ENCODE assay signal across 9 mouse cellular contexts in genomic region chr11:96767096-96767495, GRCm38 (mm10). TPM values are rescaled to one million over a fixed set of nuclear protein-coding genes. Genes with fewer than 3 reads are reported as not detected.
DNase-seq lines count a peak whose midpoint lies in the region; ATAC-seq lines count a peak whose summit lies in the region.
"Had no signal": no experiment of that assay in that cellular context is flagged by ENCODE, and none has a peak within 500 bp of the region (broad histone marks: within the 10 kb centered on the region; RNA-seq: fewer than 3 reads in every experiment).

No protein-coding gene starts in this region.

- WGBS in kidney, embryonic 16.5 days, result 47% methylated on average over 7 of the region's 7 CpGs
- WGBS in hindbrain, embryonic 12.5 days, result 8% methylated on average over 7 of the region's 7 CpGs
- 24% methylated on average over 7 of the region's 7 CpGs for WGBS in neural tube, embryonic 11.5 days

- H3K27me3 ChIP-seq in kidney, embryonic 16.5 days (ENCODE audit: insufficient read depth, low read length), result no peaks in the 10 kb centered on the region
- no peaks in the 10 kb centered on the region for H3K27me3 ChIP-seq in hindbrain, embryonic 12.5 days
- H3K27me3 ChIP-seq in neural tube, embryonic 11.5 days (ENCODE audit: control insufficient read depth, insufficient read depth, low read length), result no peaks in the 10 kb centered on the region

- no peak for ATAC-seq in kidney, embryonic 16.5 days (ENCODE audit: low FRiP score, low TSS enrichment)
- ATAC-seq in hindbrain, embryonic 12.5 days (ENCODE audit: low FRiP score), result peak; percentile 49
- ATAC-seq in neural tube, embryonic 11.5 days (ENCODE audit: insufficient read depth, low FRiP score, low TSS enrichment), result no peak; the same call in 1 of the 2 replicates

- no peaks in the 10 kb centered on the region for H3K9me3 ChIP-seq in kidney, embryonic 16.5 days (ENCODE audit: low read length)
- H3K9me3 ChIP-seq in hindbrain, embryonic 12.5 days (replicated peaks), result no peaks in the 10 kb centered on the region
- no peaks in the 10 kb centered on the region for H3K9me3 ChIP-seq in neural tube, embryonic 11.5 days (ENCODE audit: control insufficient read depth, low read length)

- 0 out of 2 replicates have a peak overlapping the region, but pooled peaks have one; percentile 2 for H3K27ac ChIP-seq in kidney, embryonic 16.5 days (ENCODE audit: low read length)
- H3K27ac ChIP-seq in hindbrain, embryonic 12.5 days, result peak overlapping the region; percentile 81
- peak overlapping the region; percentile 70 for H3K27ac ChIP-seq in neural tube, embryonic 11.5 days (ENCODE audit: low read depth, low read length)

- H3K4me2 ChIP-seq in kidney, embryonic 16.5 days (replicated peaks; ENCODE audit: low read depth, low read length), result no peak overlapping the region
- H3K4me2 ChIP-seq in hindbrain, embryonic 12.5 days (replicated peaks), result no peak overlapping the region
- peak overlapping the region; percentile 19; the same call in 1 of the 2 replicates for H3K4me2 ChIP-seq in neural tube, embryonic 11.5 days (ENCODE audit: low read depth)

- H3K4me3 ChIP-seq in kidney, embryonic 16.5 days (ENCODE audit: low read length), result no peak overlapping the region
- H3K4me3 ChIP-seq in hindbrain, embryonic 12.5 days, result no peak overlapping the region
- no peak overlapping the region for H3K4me3 ChIP-seq in neural tube, embryonic 11.5 days (ENCODE audit: low read depth, low read length)

- no peak overlapping the region for H3K9ac ChIP-seq in kidney, embryonic 16.5 days (replicated peaks; ENCODE audit: low read length)
- H3K9ac ChIP-seq in hindbrain, embryonic 12.5 days, result no peak overlapping the region
- H3K9ac ChIP-seq in neural tube, embryonic 11.5 days (ENCODE audit: low read length), result no peak overlapping the region; the same call in 1 of the 2 replicates

- DNase-seq in kidney, postnatal 4 days, result no peak
- peak; percentile 69 for DNase-seq in embryo, embryonic 10.5 days (ENCODE audit: low spot score)
- peak; percentile 73 for DNase-seq in neural tube, embryonic 11.5 days (ENCODE audit: low spot score)
- no peak for DNase-seq in cerebellum, adult 8-10 months
- no peak for DNase-seq in cerebellum, postnatal 36 days
- DNase-seq in B cell, adult 2 months, result no peak
- DNase-seq: kidney, adult 18-20 months had no signal

- H3K4me1 ChIP-seq in kidney, embryonic 16.5 days (ENCODE audit: insufficient read depth, low read length), result peaks cover 8% of the 10 kb centered on the region; the same call in 1 of the 2 replicates
- H3K4me1 ChIP-seq in hindbrain, embryonic 12.5 days, result peaks cover 41% of the 10 kb centered on the region
- H3K4me1 ChIP-seq in neural tube, embryonic 11.5 days (ENCODE audit: control insufficient read depth, insufficient read depth, low read length), result peaks cover 23% of the 10 kb centered on the region

- H3K36me3 ChIP-seq in kidney, embryonic 16.5 days (ENCODE audit: insufficient read depth, low read length), result peaks cover 32% of the 10 kb centered on the region
- H3K36me3 ChIP-seq in hindbrain, embryonic 12.5 days, result peaks cover 43% of the 10 kb centered on the region
- peaks cover 14% of the 10 kb centered on the region for H3K36me3 ChIP-seq in neural tube, embryonic 11.5 days (ENCODE audit: control insufficient read depth, insufficient read depth, low read length)

RNA-seq across cellular contexts. Expression of gene Snx11, which starts 10.3 kb away (rescaled TPM):
- 20.1 and 21.8 TPM in 2 replicates for polyA plus RNA-seq in kidney, embryonic 16.5 days (2015; fragmentation: Nextera tagmentation; extraction: Ambion mirVana)
- 40.5 and 45.1 TPM in 2 replicates for polyA plus RNA-seq in hindbrain, embryonic 12.5 days (2016; fragmentation: Nextera tagmentation; extraction: Ambion mirVana)
- 19.9 and 20.9 TPM in 2 replicates for polyA plus RNA-seq in neural tube, embryonic 11.5 days (2014; fragmentation: Nextera tagmentation; extraction: Ambion mirVana)

RNA-seq across cellular contexts. Expression of gene Cbx1, which starts 21.8 kb away (rescaled TPM):
- polyA plus RNA-seq in kidney, embryonic 16.5 days (2015; fragmentation: Nextera tagmentation; extraction: Ambion mirVana), result 109 and 121 TPM in 2 replicates
- polyA plus RNA-seq in hindbrain, embryonic 12.5 days (2016; fragmentation: Nextera tagmentation; extraction: Ambion mirVana), result 136 TPM in 2 replicates
- polyA plus RNA-seq in neural tube, embryonic 11.5 days (2014; fragmentation: Nextera tagmentation; extraction: Ambion mirVana), result 133 and 135 TPM in 2 replicates

Comparison
In these comparisons a context has a peak if more than half of its experiments do, and no peak if none do; other contexts are left out.
1. H3K27ac ChIP-seq: peak in every context shown above with its lines; median percentile 81 in hindbrain, embryonic 12.5 days; 70 in neural tube, embryonic 11.5 days; 2 in kidney, embryonic 16.5 days.
2. DNase-seq: peak in embryo, embryonic 10.5 days (single experiment) and neural tube, embryonic 11.5 days (single experiment); none in kidney, postnatal 4 days (0 of 2), cerebellum, adult 8-10 months (single experiment), cerebellum, postnatal 36 days (0 of 2) and B cell, adult 2 months (0 of 2).